Mouse (Mus musculus) heart, embryonic 13.5 days (tissue): ENCODE data around the gene Mrgpre. TPM values are rescaled to one million over a fixed set of nuclear protein-coding genes. Genes with fewer than 3 reads are reported as not detected.

Experiments
- ATAC-seq: fragments of 200-750 bp; cut with Nextera tagmentation; 2 replicates; pipeline ENCODE4 v1.8.0; 2017; ENCODE audit warnings: moderate TSS enrichment; ENCODE audit not compliant: insufficient number of reproducible peaks, low FRiP score, low TSS enrichment; ENCODE audit errors: extremely low read depth
- H3K27ac ChIP-seq: fragments of 300-500 bp; sonication (generic); replicated peaks from 2 replicates; pipeline ENCODE4 v1.5.1; 2015; ENCODE audit warnings: moderate library complexity, mild to moderate bottlenecking, inconsistent platforms
- H3K27me3 ChIP-seq: fragments of 300-500 bp; sonication (generic); replicated peaks from 2 replicates; pipeline ENCODE4 v1.6.1; 2015; ENCODE audit warnings: mild to moderate bottlenecking, inconsistent platforms
- H3K36me3 ChIP-seq: fragments of 300-500 bp; sonication (generic); 2 replicates; pipeline ENCODE4 v1.6.1; 2015; ENCODE audit warnings: mild to moderate bottlenecking, inconsistent platforms
- H3K4me1 ChIP-seq: fragments of 300-500 bp; sonication (generic); 2 replicates; pipeline ENCODE4 v1.6.1; 2015; ENCODE audit warnings: inconsistent platforms
- H3K4me2 ChIP-seq: fragments of 300-500 bp; sonication (generic); 2 replicates; pipeline ENCODE4 v1.6.1; 2015; ENCODE audit warnings: inconsistent platforms, mild to moderate bottlenecking, moderate library complexity
- H3K4me3 ChIP-seq: fragments of 300-500 bp; sonication (generic); 2 replicates; pipeline ENCODE4 v1.5.1; 2015; ENCODE audit warnings: moderate library complexity, mild to moderate bottlenecking, inconsistent platforms
- H3K9ac ChIP-seq: fragments of 300-500 bp; sonication (generic); 2 replicates; pipeline ENCODE4 v1.6.1; 2015; ENCODE audit warnings: inconsistent platforms, mild to moderate bottlenecking, moderate library complexity
- H3K9me3 ChIP-seq: fragments of 300-500 bp; sonication (generic); 2 replicates; pipeline ENCODE4 v1.6.1; 2016; ENCODE audit warnings: inconsistent platforms
- whole genome bisulfite sequencing: fragments of 180-500 bp; shearing (Covaris S2); methylation state at CpG from one replicate; pipeline ENCODE4 v1.1.7; 2015; ENCODE audit warnings: mixed read lengths; 5-methylcytosine and 5-hydroxymethylcytosine counted together
- polyA plus RNA-seq: library from polyadenylated mRNA; unstranded; fragments of >200 nt; fragmentation: Nextera tagmentation; extraction: Ambion mirVana; gene quantifications from 2 replicates; pipeline ENCODE4 v1.2.1, GENCODE M21; 2015

Mrgpre gene
- polyA plus RNA-seq, 1 experiment from 2014 or later, result 1.9 TPM

- H3K36me3 ChIP-seq, result peaks cover 48% of the 10 kb centered on the region
- 69% methylated on average over 4 of the region's 4 CpGs for WGBS
- H3K4me1 ChIP-seq, result peaks cover 17% of the 10 kb centered on the region
Observed at GRCm38 (mm10) chr7:143819201-143819600, 34.9 kb upstream of the Mrgpre start.

GRCm38 (mm10) chr7:143808909-143809308 lies 24.6 kb upstream of the Mrgpre start:
- ATAC-seq, result no peak
- H3K4me1 ChIP-seq, result no peaks in the 10 kb centered on the region
- H3K9ac ChIP-seq, result no peak overlapping the region
- no peak overlapping the region for H3K4me2 ChIP-seq
- peaks cover 98% of the 10 kb centered on the region for H3K36me3 ChIP-seq
- no peaks in the 10 kb centered on the region for H3K9me3 ChIP-seq
- no peak overlapping the region for H3K4me3 ChIP-seq
- 70% methylated on average over 1 of the region's 1 CpGs for WGBS
- no peaks in the 10 kb centered on the region for H3K27me3 ChIP-seq
- H3K27ac ChIP-seq, result no peak overlapping the region

More at GRCm38 (mm10) chr7:143819201-143819600, 34.9 kb upstream of the Mrgpre start:
- H3K4me3 ChIP-seq, result no peak overlapping the region
- no peak overlapping the region for H3K4me2 ChIP-seq
- no peaks in the 10 kb centered on the region for H3K9me3 ChIP-seq
- no peaks in the 10 kb centered on the region for H3K27me3 ChIP-seq
- no peak for ATAC-seq
- no peak overlapping the region for H3K9ac ChIP-seq
- H3K27ac ChIP-seq, result no peak overlapping the region

GRCm38 (mm10) chr7:143805199-143805624 lies 20.9 kb upstream of the Mrgpre start:
- Histone ChIP-seq H3K4me2 (no peak overlapping the region), H3K36me3 (peaks cover 98% of the 10 kb centered on the region), H3K4me3 (no peak overlapping the region), H3K27ac (no peak overlapping the region), H3K9ac (no peak overlapping the region), H3K9me3 (no peaks in the 10 kb centered on the region), H3K27me3 (no peaks in the 10 kb centered on the region), H3K4me1 (no peaks in the 10 kb centered on the region)
- no peak for ATAC-seq
- WGBS, result 66% methylated on average over 5 of the region's 5 CpGs

- no peaks in the 10 kb centered on the region for H3K9me3 ChIP-seq
Observed at GRCm38 (mm10) chr7:143801195-143802065, 17.1 kb upstream of the Mrgpre start.

GRCm38 (mm10) chr7:143800770-143801169 lies 16.5 kb upstream of the Mrgpre start:
- Histone ChIP-seq H3K4me3 (no peak overlapping the region), H3K4me1 (no peaks in the 10 kb centered on the region), H3K4me2 (no peak overlapping the region), H3K27me3 (no peaks in the 10 kb centered on the region), H3K9me3 (no peaks in the 10 kb centered on the region), H3K9ac (no peak overlapping the region), H3K36me3 (peaks cover 99% of the 10 kb centered on the region), H3K27ac (no peak overlapping the region)
- ATAC-seq, result no peak
- 80% methylated on average over 1 of the region's 1 CpGs for WGBS

More at GRCm38 (mm10) chr7:143801195-143802065, 17.1 kb upstream of the Mrgpre start:
- Histone ChIP-seq H3K4me1 (no peaks in the 10 kb centered on the region), H3K9ac (no peak overlapping the region), H3K4me2 (no peak overlapping the region), H3K27ac (no peak overlapping the region), H3K4me3 (no peak overlapping the region), H3K36me3 (peaks cover 99% of the 10 kb centered on the region), H3K27me3 (no peaks in the 10 kb centered on the region)
- no peak for ATAC-seq
- 84% methylated on average over 8 of the region's 8 CpGs for WGBS

- ATAC-seq, result no peak
- H3K4me1 ChIP-seq, result no peaks in the 10 kb centered on the region
- peaks cover 92% of the 10 kb centered on the region for H3K36me3 ChIP-seq
- no peak overlapping the region for H3K4me3 ChIP-seq
- WGBS, result 85% methylated on average over 4 of the region's 4 CpGs
- no peaks in the 10 kb centered on the region for H3K9me3 ChIP-seq
- no peak overlapping the region for H3K9ac ChIP-seq
- no peak overlapping the region for H3K4me2 ChIP-seq
- H3K27ac ChIP-seq, result no peak overlapping the region
- H3K27me3 ChIP-seq, result no peaks in the 10 kb centered on the region
Observed at GRCm38 (mm10) chr7:143798783-143799182, 14.5 kb upstream of the Mrgpre start.

- H3K4me1 ChIP-seq, result no peaks in the 10 kb centered on the region
- no peak overlapping the region for H3K4me2 ChIP-seq
- no peaks in the 10 kb centered on the region for H3K27me3 ChIP-seq
- no peak overlapping the region for H3K27ac ChIP-seq
- no peaks in the 10 kb centered on the region for H3K9me3 ChIP-seq
- no peak for ATAC-seq
- 43% methylated on average over 4 of the region's 4 CpGs for WGBS
- H3K4me3 ChIP-seq, result no peak overlapping the region
- peaks cover 36% of the 10 kb centered on the region for H3K36me3 ChIP-seq
- no peak overlapping the region for H3K9ac ChIP-seq
Observed at GRCm38 (mm10) chr7:143793121-143793520, 8.8 kb upstream of the Mrgpre start.

- no peak for ATAC-seq
- H3K36me3 ChIP-seq, result peaks cover 29% of the 10 kb centered on the region
- H3K9ac ChIP-seq, result no peak overlapping the region
- no peaks in the 10 kb centered on the region for H3K9me3 ChIP-seq
- no peak overlapping the region for H3K27ac ChIP-seq
- H3K4me3 ChIP-seq, result no peak overlapping the region
- H3K4me2 ChIP-seq, result no peak overlapping the region
- H3K27me3 ChIP-seq, result no peaks in the 10 kb centered on the region
- WGBS, result 73% methylated on average over 6 of the region's 6 CpGs
- no peaks in the 10 kb centered on the region for H3K4me1 ChIP-seq
Observed at GRCm38 (mm10) chr7:143792336-143792985, 8.2 kb upstream of the Mrgpre start.

- no peaks in the 10 kb centered on the region; the same call in 1 of the 2 replicates for H3K27me3 ChIP-seq
- 13% methylated on average over 6 of the region's 6 CpGs for WGBS
- peak overlapping the region; percentile 74 for H3K9ac ChIP-seq
- H3K4me2 ChIP-seq, result peak overlapping the region; percentile 71
- peak overlapping the region; percentile 53 for H3K4me3 ChIP-seq
- H3K36me3 ChIP-seq, result 0 out of 2 replicates have a peak, but pooled peaks cover 4% of the 10 kb centered on the region
- H3K4me1 ChIP-seq, result peaks cover 33% of the 10 kb centered on the region
- H3K9me3 ChIP-seq, result no peaks in the 10 kb centered on the region
- ATAC-seq, result no peak
- H3K27ac ChIP-seq, result peak overlapping the region; percentile 78
Observed at GRCm38 (mm10) chr7:143783378-143783995, 813 bp downstream of the Mrgpre start.

- ATAC-seq, result no peak; the same call in 1 of the 2 replicates
- 25% methylated on average over 2 of the region's 2 CpGs for WGBS
- H3K4me2 ChIP-seq, result no peak overlapping the region
- peaks cover 11% of the 10 kb centered on the region for H3K4me1 ChIP-seq
- H3K9me3 ChIP-seq, result no peaks in the 10 kb centered on the region
- no peak overlapping the region for H3K9ac ChIP-seq
- H3K4me3 ChIP-seq, result no peak overlapping the region
- H3K36me3 ChIP-seq, result 0 out of 2 replicates have a peak, but pooled peaks cover 4% of the 10 kb centered on the region
- no peaks in the 10 kb centered on the region; the same call in 1 of the 2 replicates for H3K27me3 ChIP-seq
- H3K27ac ChIP-seq, result 0 out of 2 replicates have a peak overlapping the region, but pooled peaks have one; percentile 28
Observed at GRCm38 (mm10) chr7:143777375-143777774, 6.9 kb downstream of the Mrgpre start.

- no peak overlapping the region for H3K4me2 ChIP-seq
- H3K4me3 ChIP-seq, result no peak overlapping the region
- H3K27me3 ChIP-seq, result no peaks in the 10 kb centered on the region; the same call in 1 of the 2 replicates
- H3K4me1 ChIP-seq, result peaks cover 11% of the 10 kb centered on the region
- no peak overlapping the region for H3K27ac ChIP-seq
- H3K9me3 ChIP-seq, result 0 out of 2 replicates have a peak, but pooled peaks cover 3% of the 10 kb centered on the region
- no peak overlapping the region for H3K9ac ChIP-seq
- no peak for ATAC-seq
- 0 out of 2 replicates have a peak, but pooled peaks cover 2% of the 10 kb centered on the region for H3K36me3 ChIP-seq
- WGBS, result 30% methylated on average over 3 of the region's 3 CpGs
Observed at GRCm38 (mm10) chr7:143776137-143776536, 8.2 kb downstream of the Mrgpre start.
